Mouse (Mus musculus): ENCODE measurements around the gene Tanc1. TPM values are rescaled to one million over a fixed set of nuclear protein-coding genes. Genes with fewer than 3 reads are reported as not detected.

Tanc1 gene
- total and polyA plus RNA-seq, 3 experiments = 0.03 to 6.9 (median 0.49) TPM

DNA sequence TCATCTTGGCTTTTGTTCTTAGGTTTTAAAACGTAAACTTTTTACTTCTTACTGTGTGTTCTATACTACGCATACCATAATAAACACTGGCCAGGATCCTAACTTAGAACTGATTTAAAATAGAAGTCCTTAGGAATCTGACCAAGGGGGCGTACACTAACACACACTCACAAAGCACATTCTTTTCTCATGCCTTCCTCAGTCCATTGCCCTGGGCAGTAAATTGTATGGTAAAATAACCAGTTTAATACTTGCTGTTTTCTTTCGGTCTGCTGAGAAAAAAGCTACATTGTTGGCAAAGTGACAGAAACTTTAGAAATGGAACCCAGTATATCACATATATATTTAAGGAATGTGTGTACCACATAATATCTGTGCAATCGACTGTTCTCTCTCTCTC, 2.9 kb upstream of the Tanc1 start:
- TF ChIP-seq CTCF (IDR thresholded peaks at IDR 0.05; ENCODE audit: low read depth, low read length) = no peak
- no peak for TF ChIP-seq TAL1 (conservative IDR thresholded peaks at IDR 0.05; ENCODE audit: low read depth, low read length)
- TF ChIP-seq GATA1 (IDR thresholded peaks at IDR 0.05; ENCODE audit: borderline replicate concordance, low read length) = no peak
- peaks cover 16% of the 10 kb centered on the region for H3K27me3 ChIP-seq (ENCODE audit: insufficient read depth, low read length)
- H3K4me3 ChIP-seq (ENCODE audit: low read depth, low read length) = no peak overlapping the region
- H3K9me3 ChIP-seq (replicated peaks) = no peaks in the 10 kb centered on the region
- ATAC-seq (ENCODE audit: extremely low read depth, insufficient number of reproducible peaks, low FRiP score, poor library complexity, severe bottlenecking) = no peak
- H3K4me1 ChIP-seq (ENCODE audit: insufficient read depth, low read depth, low read length) = no peaks in the 10 kb centered on the region
- no peak for DNase-seq (ENCODE audit: low spot score)
- no peaks in the 10 kb centered on the region for H3K36me3 ChIP-seq (replicated peaks)

GRCm38 (mm10) chr2:59611216-59611810, 529 bp upstream of the Tanc1 start:
- no peak for TF ChIP-seq TAL1 (conservative IDR thresholded peaks at IDR 0.05; ENCODE audit: low read depth, low read length)
- no peak for TF ChIP-seq CTCF (IDR thresholded peaks at IDR 0.05; ENCODE audit: low read depth, low read length)
- no peak for TF ChIP-seq POLR2AphosphoS5 (IDR thresholded peaks at IDR 0.05; ENCODE audit: insufficient replicate concordance, low read depth, low read length)
- no peak for TF ChIP-seq GATA1 (IDR thresholded peaks at IDR 0.05; ENCODE audit: borderline replicate concordance, low read length)
- TF ChIP-seq GATA2 (IDR thresholded peaks at IDR 0.05; ENCODE audit: borderline replicate concordance, low read depth, low read length) = no peak
- H3K9me3 ChIP-seq (replicated peaks) = no peaks in the 10 kb centered on the region
- H3K27me3 ChIP-seq (ENCODE audit: insufficient read depth, low read length) = peaks cover 16% of the 10 kb centered on the region
- ATAC-seq (ENCODE audit: extremely low read depth, insufficient number of reproducible peaks, low FRiP score, poor library complexity, severe bottlenecking) (no peak), DNase-seq (ENCODE audit: low spot score) (no peak)
- no peaks in the 10 kb centered on the region for H3K36me3 ChIP-seq (replicated peaks)
- H3K4me3 ChIP-seq (ENCODE audit: low read depth, low read length) = no peak overlapping the region
- H3K4me1 ChIP-seq (ENCODE audit: insufficient read depth, low read depth, low read length) = no peaks in the 10 kb centered on the region

DNA sequence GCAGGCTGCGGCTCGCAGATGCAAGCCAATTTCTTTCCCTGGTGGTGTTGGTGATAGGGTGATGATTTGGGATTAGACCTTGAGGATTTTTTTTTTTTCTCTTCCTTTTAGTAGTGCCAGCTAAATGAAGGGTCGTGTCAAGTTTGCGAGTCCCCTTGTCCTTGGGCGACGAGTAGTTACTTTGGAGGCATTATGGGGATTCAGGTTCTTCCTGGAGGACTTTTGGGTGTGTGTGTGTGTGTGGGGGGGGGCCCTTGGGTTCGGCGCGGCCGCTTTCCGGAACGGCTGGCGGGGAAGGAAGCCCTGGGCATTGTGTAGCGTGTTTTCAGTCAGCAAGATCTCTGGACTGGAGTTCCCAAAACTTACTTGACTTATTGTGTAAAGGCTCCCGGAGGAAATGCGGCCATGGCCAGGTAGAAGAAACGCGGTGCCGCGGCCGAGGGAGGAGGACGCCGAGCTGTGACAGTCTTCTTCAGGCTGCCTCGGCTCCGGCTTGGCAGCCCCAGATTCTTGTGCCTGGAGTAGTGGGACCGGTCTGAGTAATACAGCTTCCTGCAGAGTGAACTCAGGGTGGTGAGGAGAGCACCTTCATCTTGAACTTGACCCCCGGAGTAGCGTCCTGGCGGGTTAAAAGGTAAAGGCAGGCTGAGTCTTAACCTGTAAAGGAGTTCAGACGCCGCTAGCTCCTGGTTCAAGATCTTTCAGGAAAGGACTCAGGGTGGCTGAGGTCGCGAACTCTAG, 1.1 kb downstream of the Tanc1 start:
- Histone ChIP-seq H3K9me3 (replicated peaks) (no peaks in the 10 kb centered on the region), H3K4me3 (ENCODE audit: low read depth, low read length) (no peak overlapping the region), H3K36me3 (replicated peaks) (no peaks in the 10 kb centered on the region), H3K4me1 (ENCODE audit: insufficient read depth, low read depth, low read length) (no peaks in the 10 kb centered on the region), H3K27me3 (ENCODE audit: insufficient read depth, low read length) (peaks cover 16% of the 10 kb centered on the region)
- DNase-seq (ENCODE audit: low spot score) = no peak
- TF ChIP-seq GATA1 (IDR thresholded peaks at IDR 0.05; ENCODE audit: borderline replicate concordance, low read length) (no peak), CTCF (IDR thresholded peaks at IDR 0.05; ENCODE audit: low read depth, low read length) (no peak), POLR2AphosphoS5 (IDR thresholded peaks at IDR 0.05; ENCODE audit: insufficient replicate concordance, low read depth, low read length) (no peak), TAL1 (conservative IDR thresholded peaks at IDR 0.05; ENCODE audit: low read depth, low read length) (no peak), GATA2 (IDR thresholded peaks at IDR 0.05; ENCODE audit: borderline replicate concordance, low read depth, low read length) (no peak)
- ATAC-seq (ENCODE audit: extremely low read depth, insufficient number of reproducible peaks, low FRiP score, poor library complexity, severe bottlenecking) = no peak

- H3K9me3 ChIP-seq (replicated peaks) = no peaks in the 10 kb centered on the region
- H3K4me1 ChIP-seq (ENCODE audit: insufficient read depth, low read depth, low read length) = no peaks in the 10 kb centered on the region
- H3K27me3 ChIP-seq (ENCODE audit: insufficient read depth, low read length) = peaks cover 16% of the 10 kb centered on the region
- ATAC-seq (ENCODE audit: extremely low read depth, insufficient number of reproducible peaks, low FRiP score, poor library complexity, severe bottlenecking) (no peak), DNase-seq (ENCODE audit: low spot score) (no peak)
- no peak for TF ChIP-seq CTCF (IDR thresholded peaks at IDR 0.05; ENCODE audit: low read depth, low read length)
- TF ChIP-seq GATA2 (IDR thresholded peaks at IDR 0.05; ENCODE audit: borderline replicate concordance, low read depth, low read length) = no peak
- TF ChIP-seq TAL1 (conservative IDR thresholded peaks at IDR 0.05; ENCODE audit: low read depth, low read length) = no peak
- TF ChIP-seq POLR2AphosphoS5 (IDR thresholded peaks at IDR 0.05; ENCODE audit: insufficient replicate concordance, low read depth, low read length) = no peak
- TF ChIP-seq GATA1 (IDR thresholded peaks at IDR 0.05; ENCODE audit: borderline replicate concordance, low read length) = no peak
- H3K36me3 ChIP-seq (replicated peaks) = no peaks in the 10 kb centered on the region
- H3K4me3 ChIP-seq (ENCODE audit: low read depth, low read length) = no peak overlapping the region
These were observed 1.7 kb downstream of the Tanc1 start for GRCm38 (mm10) chr2:59613474-59614019.

GRCm38 (mm10) chr2:59616890-59617289, 5.0 kb downstream of the Tanc1 start:
- peaks cover 10% of the 10 kb centered on the region for H3K27me3 ChIP-seq (ENCODE audit: insufficient read depth, low read length)
- no peak overlapping the region for H3K4me3 ChIP-seq (ENCODE audit: low read depth, low read length)
- H3K4me1 ChIP-seq (ENCODE audit: insufficient read depth, low read depth, low read length) = no peaks in the 10 kb centered on the region
- TF ChIP-seq GATA2 (IDR thresholded peaks at IDR 0.05; ENCODE audit: borderline replicate concordance, low read depth, low read length) (no peak), TAL1 (conservative IDR thresholded peaks at IDR 0.05; ENCODE audit: low read depth, low read length) (no peak), GATA1 (IDR thresholded peaks at IDR 0.05; ENCODE audit: borderline replicate concordance, low read length) (no peak), POLR2AphosphoS5 (IDR thresholded peaks at IDR 0.05; ENCODE audit: insufficient replicate concordance, low read depth, low read length) (no peak), CTCF (IDR thresholded peaks at IDR 0.05; ENCODE audit: low read depth, low read length) (no peak)
- no peaks in the 10 kb centered on the region for H3K9me3 ChIP-seq (replicated peaks)
- no peaks in the 10 kb centered on the region for H3K36me3 ChIP-seq (replicated peaks)
- no peak for ATAC-seq (ENCODE audit: extremely low read depth, insufficient number of reproducible peaks, low FRiP score, poor library complexity, severe bottlenecking)
- DNase-seq (ENCODE audit: low spot score) = no peak

GRCm38 (mm10) chr2:59618996-59619395, 7.2 kb downstream of the Tanc1 start:
- Histone ChIP-seq H3K4me3 (ENCODE audit: low read depth, low read length) (no peak overlapping the region), H3K4me1 (ENCODE audit: insufficient read depth, low read depth, low read length) (no peaks in the 10 kb centered on the region), H3K9me3 (replicated peaks) (no peaks in the 10 kb centered on the region), H3K36me3 (replicated peaks) (no peaks in the 10 kb centered on the region), H3K27me3 (ENCODE audit: insufficient read depth, low read length) (no peaks in the 10 kb centered on the region)
- TF ChIP-seq TAL1 (conservative IDR thresholded peaks at IDR 0.05; ENCODE audit: low read depth, low read length) (no peak), GATA1 (IDR thresholded peaks at IDR 0.05; ENCODE audit: borderline replicate concordance, low read length) (no peak), POLR2AphosphoS5 (IDR thresholded peaks at IDR 0.05; ENCODE audit: insufficient replicate concordance, low read depth, low read length) (no peak), GATA2 (IDR thresholded peaks at IDR 0.05; ENCODE audit: borderline replicate concordance, low read depth, low read length) (no peak), CTCF (IDR thresholded peaks at IDR 0.05; ENCODE audit: low read depth, low read length) (no peak)
- ATAC-seq (ENCODE audit: extremely low read depth, insufficient number of reproducible peaks, low FRiP score, poor library complexity, severe bottlenecking) (no peak), DNase-seq (ENCODE audit: low spot score) (no peak)

Data from G1E (cell line).